Mouse (Mus musculus) cortical plate, adult 2 months (tissue): ENCODE measurements around the gene Bcorl1. TPM values are rescaled to one million over a fixed set of nuclear protein-coding genes. Genes with fewer than 3 reads are reported as not detected.

Experiments used
- H3K27ac ChIP-seq: fragments of 200-500 bp; 2 replicates; pipeline ENCODE4 v1.5.1; 2012; ENCODE audit warnings: low read length, control low read depth, inconsistent platforms; ENCODE audit not compliant: insufficient read depth
- H3K4me1 ChIP-seq: fragments of 200-500 bp; 2 replicates; pipeline ENCODE4 v1.6.1; 2011; ENCODE audit warnings: low read length; ENCODE audit not compliant: control insufficient read depth, insufficient read depth
- H3K4me3 ChIP-seq: fragments of 200-500 bp; 2 replicates; pipeline ENCODE4 v1.5.1; 2011; ENCODE audit warnings: mild to moderate bottlenecking, low read length, control low read depth; ENCODE audit not compliant: insufficient read depth
- CTCF ChIP-seq: fragments of 200-500 bp; IDR thresholded peaks from 2 replicates; pipeline ENCODE4 v1.5.1; 2011; ENCODE audit warnings: mild to moderate bottlenecking, control low read depth, low read length; ENCODE audit not compliant: insufficient read depth; ENCODE audit errors: extremely low read depth
- POLR2A ChIP-seq: fragments of 200-500 bp; IDR thresholded peaks from 2 replicates; pipeline ENCODE4 v1.6.1; 2011; ENCODE audit warnings: mild to moderate bottlenecking, low read length, control low read depth; ENCODE audit not compliant: insufficient read depth; ENCODE audit errors: extremely low read depth
- polyA plus RNA-seq: library from polyadenylated mRNA; depleted of rRNA; stranded (reverse); fragments of >200 nt; gene quantifications from 2 replicates; pipeline ENCODE4 v1.2.3, GENCODE M21; 2012

Gene Bcorl1
- polyA plus RNA-seq, 1 experiment: 7.7 TPM

- H3K4me3 ChIP-seq: no peak overlapping the region
- TF ChIP-seq POLR2A (no peak), CTCF (no peak)
- H3K27ac ChIP-seq: no peak overlapping the region
- no peaks in the 10 kb centered on the region for H3K4me1 ChIP-seq
Observed at GRCm38 (mm10) chrX:48385927-48386326, 44.8 kb downstream of the Bcorl1 start.

GRCm38 (mm10) chrX:48389380-48389779 lies 48.2 kb downstream of the Bcorl1 start:
- TF ChIP-seq POLR2A: no peak
- TF ChIP-seq CTCF: no peak
- Histone ChIP-seq H3K4me3 (no peak overlapping the region), H3K4me1 (no peaks in the 10 kb centered on the region), H3K27ac (no peak overlapping the region)

GRCm38 (mm10) chrX:48399994-48400393 lies 58.8 kb downstream of the Bcorl1 start:
- Histone ChIP-seq H3K4me1 (no peaks in the 10 kb centered on the region), H3K27ac (no peak overlapping the region), H3K4me3 (no peak overlapping the region)
- TF ChIP-seq POLR2A (no peak), CTCF (no peak)

GRCm38 (mm10) chrX:48405141-48405540 lies 64.0 kb downstream of the Bcorl1 start:
- Histone ChIP-seq H3K27ac (no peak overlapping the region), H3K4me3 (no peak overlapping the region), H3K4me1 (no peaks in the 10 kb centered on the region)
- TF ChIP-seq POLR2A (no peak), CTCF (no peak)

GRCm38 (mm10) chrX:48409611-48410387 lies 68.6 kb downstream of the Bcorl1 start:
- H3K27ac ChIP-seq: no peak overlapping the region
- no peaks in the 10 kb centered on the region for H3K4me1 ChIP-seq
- TF ChIP-seq POLR2A: no peak
- TF ChIP-seq CTCF: peak; percentile 48
- H3K4me3 ChIP-seq: peak overlapping the region; percentile 33

GRCm38 (mm10) chrX:48410388-48410776 lies 69.2 kb downstream of the Bcorl1 start:
- TF ChIP-seq CTCF: no peak
- TF ChIP-seq POLR2A: no peak
- H3K4me3 ChIP-seq: no peak overlapping the region; the same call in 1 of the 2 replicates
- no peak overlapping the region for H3K27ac ChIP-seq
- no peaks in the 10 kb centered on the region for H3K4me1 ChIP-seq

- H3K4me1 ChIP-seq: no peaks in the 10 kb centered on the region
- TF ChIP-seq POLR2A: no peak
- no peak for TF ChIP-seq CTCF
- no peak overlapping the region for H3K27ac ChIP-seq
- no peak overlapping the region for H3K4me3 ChIP-seq
Observed at GRCm38 (mm10) chrX:48412629-48413028, 71.5 kb downstream of the Bcorl1 start.

GRCm38 (mm10) chrX:48414291-48414690 lies 73.1 kb downstream of the Bcorl1 start:
- Histone ChIP-seq H3K4me1 (no peaks in the 10 kb centered on the region), H3K27ac (no peak overlapping the region), H3K4me3 (no peak overlapping the region)
- TF ChIP-seq POLR2A: no peak
- TF ChIP-seq CTCF: no peak

GRCm38 (mm10) chrX:48418417-48418816 lies 77.3 kb downstream of the Bcorl1 start:
- Histone ChIP-seq H3K4me3 (no peak overlapping the region), H3K27ac (no peak overlapping the region), H3K4me1 (no peaks in the 10 kb centered on the region)
- TF ChIP-seq POLR2A (no peak), CTCF (no peak)

- TF ChIP-seq POLR2A (no peak), CTCF (peak; percentile 73)
- no peaks in the 10 kb centered on the region for H3K4me1 ChIP-seq
- H3K27ac ChIP-seq: no peak overlapping the region
Observed at GRCm38 (mm10) chrX:48422986-48423385, 81.8 kb downstream of the Bcorl1 start.

More at GRCm38 (mm10) chrX:48422986-48423385, 81.8 kb downstream of the Bcorl1 start:
- H3K4me3 ChIP-seq: no peak overlapping the region
